In the genomic region with DNA sequence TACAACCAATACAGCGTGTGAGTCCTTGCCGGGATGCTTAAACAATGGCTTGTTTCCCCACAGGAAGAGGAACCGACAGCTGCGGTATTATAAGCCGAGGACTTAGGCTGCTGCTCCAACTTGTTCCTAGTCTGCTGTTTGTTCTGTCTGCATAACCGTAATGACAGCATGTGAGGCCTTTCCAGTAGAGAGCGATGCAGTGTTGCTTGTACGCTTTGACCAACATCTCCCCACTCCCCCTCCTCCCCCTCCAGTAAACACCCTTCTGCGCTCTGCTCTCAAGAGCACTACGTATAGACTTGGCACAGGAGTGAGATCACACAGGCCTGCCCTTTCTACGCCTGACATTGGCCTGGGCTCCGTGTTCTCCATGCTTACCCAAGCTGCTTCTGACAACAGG, we compare ENCODE assay signal across 13 mouse cellular contexts. TPM values are rescaled to one million over a fixed set of nuclear protein-coding genes. Genes with fewer than 3 reads are reported as not detected.
DNase-seq lines count a peak whose midpoint lies in the region; ATAC-seq lines count a peak whose summit lies in the region.
"Had no signal": no experiment of that assay in that cellular context is flagged by ENCODE, and none has a peak within 500 bp of the region (broad histone marks: within the 10 kb centered on the region; RNA-seq: fewer than 3 reads in every experiment).

No protein-coding gene starts in this region.

- H3K9me3 ChIP-seq in embryonic facial prominence, embryonic 12.5 days: no peaks in the 10 kb centered on the region
- H3K9me3 ChIP-seq in embryonic facial prominence, embryonic 10.5 days: no peaks in the 10 kb centered on the region
- no peaks in the 10 kb centered on the region for H3K9me3 ChIP-seq in kidney, embryonic 15.5 days (replicated peaks)
- H3K9me3 ChIP-seq in intestine, embryonic 15.5 days: no peaks in the 10 kb centered on the region

- no peaks in the 10 kb centered on the region for H3K4me1 ChIP-seq in embryonic facial prominence, embryonic 12.5 days
- no peaks in the 10 kb centered on the region for H3K4me1 ChIP-seq in embryonic facial prominence, embryonic 10.5 days
- H3K4me1 ChIP-seq in kidney, embryonic 15.5 days: no peaks in the 10 kb centered on the region
- no peaks in the 10 kb centered on the region for H3K4me1 ChIP-seq in intestine, embryonic 15.5 days (replicated peaks)

- H3K4me3 ChIP-seq in embryonic facial prominence, embryonic 12.5 days: no peak overlapping the region
- no peak overlapping the region for H3K4me3 ChIP-seq in embryonic facial prominence, embryonic 10.5 days
- no peak overlapping the region for H3K4me3 ChIP-seq in kidney, embryonic 15.5 days (replicated peaks)
- no peak overlapping the region for H3K4me3 ChIP-seq in intestine, embryonic 15.5 days (replicated peaks)

- ATAC-seq in embryonic facial prominence, embryonic 12.5 days (ENCODE audit: insufficient number of reproducible peaks, insufficient read depth, low FRiP score, low TSS enrichment): 0 out of 2 replicates have a peak, but pooled peaks have one; percentile 22
- ATAC-seq in kidney, embryonic 15.5 days (replicated peaks; ENCODE audit: low FRiP score): peak; percentile 54; the same call in 1 of the 2 replicates
- peak; percentile 39; the same call in 1 of the 2 replicates for ATAC-seq in intestine, embryonic 15.5 days
- ATAC-seq in megakaryocyte-erythroid progenitor cell, adult 5-6 weeks (replicated peaks; ENCODE audit: low FRiP score, low TSS enrichment, poor library complexity, severe bottlenecking): no peak
- ATAC-seq: inflammation-experienced regulatory T-cells, adult 6 months had no signal

- no peaks in the 10 kb centered on the region for H3K27me3 ChIP-seq in embryonic facial prominence, embryonic 12.5 days
- H3K27me3 ChIP-seq in embryonic facial prominence, embryonic 10.5 days (replicated peaks; ENCODE audit: low read depth, poor library complexity, severe bottlenecking): no peaks in the 10 kb centered on the region
- H3K27me3 ChIP-seq in kidney, embryonic 15.5 days: no peaks in the 10 kb centered on the region
- no peaks in the 10 kb centered on the region for H3K27me3 ChIP-seq in intestine, embryonic 15.5 days (replicated peaks)

- no peaks in the 10 kb centered on the region for H3K36me3 ChIP-seq in embryonic facial prominence, embryonic 12.5 days
- H3K36me3 ChIP-seq in embryonic facial prominence, embryonic 10.5 days (replicated peaks): no peaks in the 10 kb centered on the region
- no peaks in the 10 kb centered on the region for H3K36me3 ChIP-seq in kidney, embryonic 15.5 days
- H3K36me3 ChIP-seq in intestine, embryonic 15.5 days: no peaks in the 10 kb centered on the region

- WGBS in embryonic facial prominence, embryonic 12.5 days: 72% methylated on average over 12 of the region's 12 CpGs
- WGBS in embryonic facial prominence, embryonic 10.5 days: 86% methylated on average over 12 of the region's 12 CpGs
- 83% methylated on average over 12 of the region's 12 CpGs for WGBS in kidney, embryonic 15.5 days
- WGBS in intestine, embryonic 15.5 days: 71% methylated on average over 12 of the region's 12 CpGs

- DNase-seq in embryonic facial prominence, embryonic 10.5 days (ENCODE audit: low spot score): no peak
- DNase-seq in kidney, postnatal 36 days: no peak
- DNase-seq in brain, adult 2 months (ENCODE audit: low read depth, low spot score): peak; percentile 11
- DNase-seq in layer of hippocampus, adult 18-20 months (ENCODE audit: low spot score in 2 of 2): no peak
- DNase-seq: cerebellum, adult 11 months; liver; spleen, adult 18-20 months; thymus, postnatal 25 days had no signal

- H3K27ac ChIP-seq in embryonic facial prominence, embryonic 12.5 days: no peak overlapping the region
- no peak overlapping the region for H3K27ac ChIP-seq in embryonic facial prominence, embryonic 10.5 days (replicated peaks)
- H3K27ac ChIP-seq in kidney, embryonic 15.5 days: 0 out of 2 replicates have a peak overlapping the region, but pooled peaks have one; percentile 51
- no peak overlapping the region for H3K27ac ChIP-seq in intestine, embryonic 15.5 days

- no peak overlapping the region for H3K4me2 ChIP-seq in embryonic facial prominence, embryonic 12.5 days (replicated peaks)
- H3K4me2 ChIP-seq in kidney, embryonic 15.5 days: no peak overlapping the region
- H3K4me2 ChIP-seq in intestine, embryonic 15.5 days (replicated peaks): no peak overlapping the region

- H3K9ac ChIP-seq in embryonic facial prominence, embryonic 12.5 days: no peak overlapping the region
- no peak overlapping the region for H3K9ac ChIP-seq in kidney, embryonic 15.5 days
- no peak overlapping the region for H3K9ac ChIP-seq in intestine, embryonic 15.5 days

RNA-seq across cellular contexts. Expression of gene Dct, which starts 18.1 kb away (rescaled TPM):
- 7.6 and 13.6 TPM in 2 replicates for polyA plus RNA-seq in embryonic facial prominence, embryonic 12.5 days (2016; fragmentation: Nextera tagmentation; extraction: Ambion mirVana)
- 4.3 and 5.7 TPM in 2 replicates for polyA plus RNA-seq in embryonic facial prominence, embryonic 10.5 days (2016; fragmentation: Nextera tagmentation; extraction: Ambion mirVana)
- polyA plus RNA-seq in kidney, embryonic 15.5 days (2015; fragmentation: Nextera tagmentation; extraction: Ambion mirVana): 0.95 and 1.8 TPM in 2 replicates
- 1.4 and 1.5 TPM in 2 replicates for polyA plus RNA-seq in intestine, embryonic 15.5 days (2015; fragmentation: Nextera tagmentation; extraction: Ambion mirVana)
- total RNA-seq in megakaryocyte-erythroid progenitor cell, adult 5-6 weeks (2014; fragmentation: Nextera tagmentation): 0.17 TPM in 1 of 2 replicates, not detected in the other
- 0.11 and 0.33 TPM in 2 replicates for total RNA-seq in megakaryocyte-erythroid progenitor cell, adult 5-6 weeks (2017)
- under 1 TPM; 0.46 to 0.62 TPM for total RNA-seq in layer of hippocampus, adult 18-20 months (2021)
